Mouse (Mus musculus): Measurements from ENCODE around the gene Sgk1. TPM values are rescaled to one million over a fixed set of nuclear protein-coding genes. Genes with fewer than 3 reads are reported as not detected.

Sgk1 gene
- total RNA-seq, 1 experiment = 217 TPM

DNA sequence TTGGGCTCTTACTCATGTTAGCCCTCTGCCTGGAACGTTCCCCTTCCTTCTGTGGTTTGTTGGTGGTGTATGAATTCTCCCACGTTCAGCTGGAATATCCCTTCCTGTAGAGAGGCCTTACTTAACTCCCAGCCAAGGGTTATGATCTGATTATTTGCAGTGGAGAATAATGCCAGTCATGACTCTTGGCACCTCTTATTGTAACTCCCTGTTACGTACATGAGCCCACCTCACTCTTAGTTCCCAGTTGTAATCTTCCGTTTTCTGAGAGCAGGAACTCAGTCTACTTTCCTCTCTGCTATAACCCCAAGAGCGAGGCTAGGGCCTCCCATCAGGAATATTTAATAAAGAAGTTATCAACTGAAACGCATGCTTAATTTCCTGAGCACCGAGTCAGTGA lies 26.6 kb upstream of the Sgk1 start:
- TF ChIP-seq CHD2 (IDR thresholded peaks at IDR 0.05; ENCODE audit: low read depth, low read length) = no peak
- TF ChIP-seq ZC3H11A (IDR thresholded peaks at IDR 0.05; ENCODE audit: borderline replicate concordance, low read depth, low read length) = no peak
- no peak for TF ChIP-seq ZNF384 (IDR thresholded peaks at IDR 0.05; ENCODE audit: low read depth, low read length)
- no peak for TF ChIP-seq HCFC1 (IDR thresholded peaks at IDR 0.05; ENCODE audit: borderline replicate concordance, insufficient read depth, low read length)
- no peak for TF ChIP-seq MAFK (IDR thresholded peaks at IDR 0.05; ENCODE audit: insufficient read depth, low read depth, low read length)
- in situ Hi-C loops (cut with MboI; ENCODE audit: low sequenced_read_pairs in 2 of 2, unreplicated experiment in 2 of 2) = no loop called here
- peaks cover 6 to 18% of the 10 kb centered on the region in 2 experiments for H3K4me1 ChIP-seq (ENCODE audit: control insufficient read depth in 2 of 2, insufficient read depth in 2 of 2, low read length in 2 of 2, poor library complexity in 1 of 2)

DNA sequence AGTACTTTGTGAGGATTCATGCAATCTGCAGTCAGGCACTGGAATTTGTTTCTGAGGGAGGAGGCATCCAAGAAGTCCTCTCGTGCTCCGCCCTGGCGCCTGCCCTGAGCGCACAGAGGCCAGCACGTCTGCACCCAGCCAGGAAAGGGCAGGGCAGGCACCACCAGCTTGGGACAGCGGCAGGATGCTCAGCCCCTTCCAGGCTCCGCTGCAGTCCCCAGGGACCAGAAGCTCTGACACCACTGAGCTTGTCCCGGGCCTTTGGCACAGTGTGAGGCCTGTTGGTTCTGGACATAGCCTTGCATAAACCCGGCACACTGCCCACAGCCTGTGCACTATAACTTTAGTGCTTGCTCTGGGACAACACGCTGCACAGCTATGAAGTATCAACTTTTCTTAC lies 24.3 kb upstream of the Sgk1 start:
- H3K9ac ChIP-seq (ENCODE audit: insufficient read depth, low read depth, low read length, poor library complexity, severe bottlenecking) = no peak overlapping the region
- H3K4me1 ChIP-seq (ENCODE audit: control insufficient read depth in 2 of 2, insufficient read depth in 2 of 2, low read length in 2 of 2, poor library complexity in 1 of 2) = peaks cover 4 to 15% of the 10 kb centered on the region in 2 experiments; a peak in 3 of 4 replicates
- no peaks in the 10 kb centered on the region for H3K36me3 ChIP-seq (ENCODE audit: control insufficient read depth, insufficient read depth, low read length, poor library complexity, severe bottlenecking)
- no peak overlapping the region for H3K27ac ChIP-seq (ENCODE audit: insufficient read depth, low read depth, low read length, poor library complexity, severe bottlenecking)
- TF ChIP-seq HCFC1 (IDR thresholded peaks at IDR 0.05; ENCODE audit: borderline replicate concordance, insufficient read depth, low read length) (no peak), ZNF384 (IDR thresholded peaks at IDR 0.05; ENCODE audit: low read depth, low read length) (no peak), ZC3H11A (IDR thresholded peaks at IDR 0.05; ENCODE audit: borderline replicate concordance, low read depth, low read length) (no peak), CHD2 (IDR thresholded peaks at IDR 0.05; ENCODE audit: low read depth, low read length) (no peak), MAFK (IDR thresholded peaks at IDR 0.05; ENCODE audit: insufficient read depth, low read depth, low read length) (no peak)
- no peaks in the 10 kb centered on the region for H3K9me3 ChIP-seq (ENCODE audit: control insufficient read depth, insufficient read depth, low read depth, low read length)
- H3K4me3 ChIP-seq (ENCODE audit: insufficient read depth in 1 of 2, low read depth in 1 of 2, low read length in 2 of 2, poor library complexity in 1 of 2, severe bottlenecking in 1 of 2) = peak overlapping the region in 1 of 2 experiments; percentile 26; a peak in 1 of 4 replicates
- no peak for DNase-seq (ENCODE audit: low read depth, low spot score)
- in situ Hi-C loops (cut with MboI; ENCODE audit: low sequenced_read_pairs in 2 of 2, unreplicated experiment in 2 of 2) = no loop called here

More for the DNA sequence above, 26.6 kb upstream of the Sgk1 start:
- no peak for DNase-seq (ENCODE audit: low read depth, low spot score)
- Histone ChIP-seq H3K9me3 (ENCODE audit: control insufficient read depth, insufficient read depth, low read depth, low read length) (no peaks in the 10 kb centered on the region), H3K27ac (ENCODE audit: insufficient read depth, low read depth, low read length, poor library complexity, severe bottlenecking) (no peak overlapping the region), H3K9ac (ENCODE audit: insufficient read depth, low read depth, low read length, poor library complexity, severe bottlenecking) (no peak overlapping the region), H3K36me3 (ENCODE audit: control insufficient read depth, insufficient read depth, low read length, poor library complexity, severe bottlenecking) (no peaks in the 10 kb centered on the region), H3K4me3 (ENCODE audit: insufficient read depth in 1 of 2, low read depth in 1 of 2, low read length in 2 of 2, poor library complexity in 1 of 2, severe bottlenecking in 1 of 2) (no peak overlapping the region)

DNA sequence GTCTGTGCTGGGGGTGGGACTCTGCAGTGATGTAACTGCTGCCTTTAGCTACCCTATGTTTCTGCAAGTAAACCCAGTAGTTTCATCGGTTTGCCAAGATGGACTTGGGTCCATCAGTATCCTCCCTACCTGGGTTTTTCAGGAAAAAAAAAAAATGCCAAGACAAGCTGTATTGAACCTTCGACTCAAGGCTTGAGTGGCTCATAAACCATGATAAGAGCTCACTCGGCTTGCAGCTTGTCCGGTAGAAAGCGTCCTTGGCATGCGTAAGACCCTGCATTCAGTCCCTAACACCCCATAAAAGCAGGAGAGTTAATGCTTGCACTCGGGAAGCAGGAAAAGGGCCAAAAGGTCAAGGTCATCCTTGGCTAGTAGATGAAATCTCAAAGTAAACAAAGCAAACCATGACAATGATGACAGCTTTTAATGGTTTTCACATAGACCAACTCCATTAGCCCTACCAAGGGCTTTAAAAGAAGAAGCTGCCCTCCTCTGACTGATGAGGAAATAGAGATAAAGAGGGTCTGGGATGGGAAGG lies 23.5 kb upstream of the Sgk1 start:
- no peak for TF ChIP-seq ZC3H11A (IDR thresholded peaks at IDR 0.05; ENCODE audit: borderline replicate concordance, low read depth, low read length)
- no peak for TF ChIP-seq CHD2 (IDR thresholded peaks at IDR 0.05; ENCODE audit: low read depth, low read length)
- TF ChIP-seq MAFK (IDR thresholded peaks at IDR 0.05; ENCODE audit: insufficient read depth, low read depth, low read length) = no peak
- Histone ChIP-seq H3K27ac (ENCODE audit: insufficient read depth, low read depth, low read length, poor library complexity, severe bottlenecking) (no peak overlapping the region), H3K4me1 (ENCODE audit: control insufficient read depth in 2 of 2, insufficient read depth in 2 of 2, low read length in 2 of 2, poor library complexity in 1 of 2) (peaks cover 4 to 15% of the 10 kb centered on the region in 2 experiments; a peak in 3 of 4 replicates), H3K36me3 (ENCODE audit: control insufficient read depth, insufficient read depth, low read length, poor library complexity, severe bottlenecking) (no peaks in the 10 kb centered on the region), H3K9ac (ENCODE audit: insufficient read depth, low read depth, low read length, poor library complexity, severe bottlenecking) (no peak overlapping the region), H3K9me3 (ENCODE audit: control insufficient read depth, insufficient read depth, low read depth, low read length) (no peaks in the 10 kb centered on the region), H3K4me3 (ENCODE audit: insufficient read depth in 1 of 2, low read depth in 1 of 2, low read length in 2 of 2, poor library complexity in 1 of 2, severe bottlenecking in 1 of 2) (no peak overlapping the region)
- DNase-seq (ENCODE audit: low read depth, low spot score) = no peak
- in situ Hi-C loops (cut with MboI; ENCODE audit: low sequenced_read_pairs in 2 of 2, unreplicated experiment in 2 of 2) = no loop called here

DNA sequence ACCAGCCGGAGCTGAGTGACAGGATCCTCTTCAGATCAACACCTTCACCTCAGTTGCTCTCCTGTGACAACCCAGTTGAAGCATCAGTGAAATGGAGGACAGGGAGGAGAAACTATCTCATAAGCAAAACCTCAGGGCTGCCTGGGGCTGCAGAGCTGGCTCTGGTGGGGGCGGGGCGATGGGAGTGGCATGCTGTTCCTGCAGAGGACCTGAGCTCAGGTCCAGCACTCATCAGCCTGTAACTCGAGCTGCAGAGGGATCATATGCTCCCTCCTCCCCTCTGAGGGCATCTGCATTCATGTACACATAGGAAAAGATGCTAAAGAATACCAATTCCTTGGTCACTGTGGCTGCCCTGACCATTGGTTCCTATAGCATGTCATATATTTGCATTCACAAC lies 15.5 kb upstream of the Sgk1 start:
- no peak overlapping the region for H3K27ac ChIP-seq (ENCODE audit: insufficient read depth, low read depth, low read length, poor library complexity, severe bottlenecking)
- no peak overlapping the region for H3K9ac ChIP-seq (ENCODE audit: insufficient read depth, low read depth, low read length, poor library complexity, severe bottlenecking)
- H3K4me1 ChIP-seq (ENCODE audit: control insufficient read depth in 2 of 2, insufficient read depth in 2 of 2, low read length in 2 of 2, poor library complexity in 1 of 2) = peaks cover 0 to 4% of the 10 kb centered on the region in 2 experiments; a peak in 1 of 4 replicates
- in situ Hi-C loops (cut with MboI; ENCODE audit: low sequenced_read_pairs in 2 of 2, unreplicated experiment in 2 of 2) = no loop called here
- no peak overlapping the region for H3K4me3 ChIP-seq (ENCODE audit: insufficient read depth in 1 of 2, low read depth in 1 of 2, low read length in 2 of 2, poor library complexity in 1 of 2, severe bottlenecking in 1 of 2)
- no peak for TF ChIP-seq MAFK (IDR thresholded peaks at IDR 0.05; ENCODE audit: insufficient read depth, low read depth, low read length)
- no peak for TF ChIP-seq ZNF384 (IDR thresholded peaks at IDR 0.05; ENCODE audit: low read depth, low read length)
- no peak for TF ChIP-seq CHD2 (IDR thresholded peaks at IDR 0.05; ENCODE audit: low read depth, low read length)
- TF ChIP-seq HCFC1 (IDR thresholded peaks at IDR 0.05; ENCODE audit: borderline replicate concordance, insufficient read depth, low read length) = no peak
- no peak for TF ChIP-seq ZC3H11A (IDR thresholded peaks at IDR 0.05; ENCODE audit: borderline replicate concordance, low read depth, low read length)
- no peaks in the 10 kb centered on the region for H3K36me3 ChIP-seq (ENCODE audit: control insufficient read depth, insufficient read depth, low read length, poor library complexity, severe bottlenecking)
- no peak for DNase-seq (ENCODE audit: low read depth, low spot score)
- no peaks in the 10 kb centered on the region for H3K9me3 ChIP-seq (ENCODE audit: control insufficient read depth, insufficient read depth, low read depth, low read length)

DNA sequence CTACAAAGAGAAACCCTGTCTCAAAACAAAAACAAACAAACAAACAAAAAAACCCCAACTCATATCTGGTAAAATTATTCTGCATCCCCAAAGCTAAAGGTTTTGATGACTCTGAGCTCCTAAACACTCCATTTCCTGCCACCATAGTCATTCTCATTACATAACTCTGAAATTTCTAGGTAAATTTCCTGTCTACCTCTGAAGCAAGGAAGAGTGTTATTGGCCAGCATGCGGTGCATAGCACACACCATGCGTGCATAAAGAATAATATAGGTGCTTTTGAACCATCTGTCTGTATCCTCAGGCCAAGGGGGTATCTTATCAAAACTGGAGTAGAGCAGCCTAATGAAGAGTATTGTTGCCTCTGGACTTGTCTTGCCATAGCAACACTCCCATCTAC lies 13.8 kb upstream of the Sgk1 start:
- Histone ChIP-seq H3K27ac (ENCODE audit: insufficient read depth, low read depth, low read length, poor library complexity, severe bottlenecking) (no peak overlapping the region), H3K36me3 (ENCODE audit: control insufficient read depth, insufficient read depth, low read length, poor library complexity, severe bottlenecking) (no peaks in the 10 kb centered on the region)
- TF ChIP-seq MAFK (IDR thresholded peaks at IDR 0.05; ENCODE audit: insufficient read depth, low read depth, low read length) = no peak
- no peak for TF ChIP-seq ZNF384 (IDR thresholded peaks at IDR 0.05; ENCODE audit: low read depth, low read length)
- no peak for TF ChIP-seq HCFC1 (IDR thresholded peaks at IDR 0.05; ENCODE audit: borderline replicate concordance, insufficient read depth, low read length)
- TF ChIP-seq CHD2 (IDR thresholded peaks at IDR 0.05; ENCODE audit: low read depth, low read length) = no peak
- no peak for TF ChIP-seq ZC3H11A (IDR thresholded peaks at IDR 0.05; ENCODE audit: borderline replicate concordance, low read depth, low read length)

More for the DNA sequence above, 13.8 kb upstream of the Sgk1 start:
- H3K9me3 ChIP-seq (ENCODE audit: control insufficient read depth, insufficient read depth, low read depth, low read length) = no peaks in the 10 kb centered on the region
- H3K9ac ChIP-seq (ENCODE audit: insufficient read depth, low read depth, low read length, poor library complexity, severe bottlenecking) = no peak overlapping the region
- in situ Hi-C loops (cut with MboI; ENCODE audit: low sequenced_read_pairs in 2 of 2, unreplicated experiment in 2 of 2) = no loop called here
- H3K4me1 ChIP-seq (ENCODE audit: control insufficient read depth in 2 of 2, insufficient read depth in 2 of 2, low read length in 2 of 2, poor library complexity in 1 of 2) = peaks cover 0 to 4% of the 10 kb centered on the region in 2 experiments; a peak in 1 of 4 replicates
- DNase-seq (ENCODE audit: low read depth, low spot score) = no peak
- no peak overlapping the region for H3K4me3 ChIP-seq (ENCODE audit: insufficient read depth in 1 of 2, low read depth in 1 of 2, low read length in 2 of 2, poor library complexity in 1 of 2, severe bottlenecking in 1 of 2)

Measured in ES-E14 (cell line).